Mouse (Mus musculus) bone marrow macrophage, adult 2 months (primary cell): ENCODE results near the gene Smo.

Experiments
- CTCF ChIP-seq: IDR thresholded peaks from 2 replicates; pipeline ENCODE4 v1.5.1; 2012; ENCODE audit warnings: low read depth, mild to moderate bottlenecking, low read length, moderate library complexity
- POLR2A ChIP-seq: IDR thresholded peaks from 2 replicates; pipeline ENCODE4 v1.6.1; 2012; ENCODE audit warnings: mild to moderate bottlenecking, low read depth, low read length, borderline replicate concordance

- TF ChIP-seq CTCF (no peak), POLR2A (no peak)
Measured at GRCm38 (mm10) chr6:29716624-29717365, 18.5 kb upstream of the Smo start.
